Mouse (Mus musculus) kidney, adult 2 months (tissue): ENCODE measurements at regions not wholly inside any gene's neighbourhood (a gene's known extent, or its start where the extent isn't known, plus 50 kb on each side); places are given as distances from the start of the nearest gene placed in this dataset.

ENCODE experiments used
- CTCF ChIP-seq: fragments of 200-500 bp; conservative IDR thresholded peaks from 2 replicates; pipeline ENCODE4 v1.5.1; 2011; ENCODE audit warnings: low read depth, mild to moderate bottlenecking, control low read depth, low read length, moderate library complexity, mixed read lengths; ENCODE audit not compliant: insufficient read depth, insufficient read length
- POLR2A ChIP-seq: fragments of 200-500 bp; IDR thresholded peaks from one replicate; pipeline ENCODE4 v1.6.1; 2011; ENCODE audit warnings: low read depth, low read length, control low read depth

DNA sequence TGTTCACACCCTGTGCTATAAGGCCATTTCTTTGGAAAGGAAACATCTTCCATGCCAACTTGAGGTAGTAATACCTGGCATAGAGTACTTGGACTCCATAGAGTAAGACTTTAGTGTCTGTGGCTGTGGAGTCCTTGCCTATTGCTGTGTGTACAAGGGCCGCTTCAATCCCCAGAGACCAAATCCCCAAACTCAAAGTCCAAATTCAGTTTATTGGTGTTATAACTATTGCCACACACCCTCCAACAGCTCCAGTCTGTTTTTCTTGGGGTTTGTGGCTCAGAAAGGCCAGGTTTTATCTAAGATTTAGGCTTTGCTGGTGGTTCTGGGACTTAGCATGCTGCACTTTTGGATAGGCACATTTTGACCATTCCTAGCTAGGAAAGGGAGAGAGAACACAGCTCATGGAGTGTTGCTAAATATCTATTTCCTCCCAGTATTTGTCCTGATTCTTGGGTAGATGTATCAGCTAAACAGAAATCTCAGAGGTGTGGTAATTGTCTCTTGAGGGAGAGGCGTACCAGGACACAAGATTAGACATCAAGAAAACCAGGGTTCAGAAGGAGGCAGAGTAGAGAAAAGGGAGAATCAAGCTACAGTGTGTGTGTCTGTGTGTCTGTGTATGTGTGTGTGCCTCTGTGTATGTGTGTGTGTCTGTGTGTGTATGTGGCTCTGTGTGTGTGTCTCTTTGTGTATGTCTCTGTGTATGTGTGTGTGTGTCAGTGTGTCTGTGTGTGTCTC lies 65.3 kb upstream of the Parp11 start:
- TF ChIP-seq POLR2A (no peak), CTCF (no peak)
